Mouse (Mus musculus) retina, embryonic 14.5 days (tissue): ENCODE results near the gene Zfp688.
A peak's percentile ranks its signal among the peaks of the same experiment; 100 is the strongest.
"Not testable (repeated sequence)": the region's sequence is repeated elsewhere in the genome, so short reads cannot be mapped to it uniquely, and the experiment has no call there.

Source experiments
- DNase-seq: peaks from one replicate; pipeline ENCODE4 v3.0.0-alpha.2; 2015; ENCODE audit warnings: low spot score

Zfp688 gene

GRCm38 (mm10) chr7:127406002-127406987, 15.6 kb downstream of the Zfp688 start, which contains the start of gene Zfp764:
Gene Zfp764, minus strand, starts transcription at chr7:127406822.
- DNase-seq = peak; percentile 95

GRCm38 (mm10) chr7:127404101-127404500, 17.8 kb downstream of the Zfp688 start:
- not testable (repeated sequence) for DNase-seq

GRCm38 (mm10) chr7:127402980-127403379, 18.9 kb downstream of the Zfp688 start:
- no peak for DNase-seq

GRCm38 (mm10) chr7:127400355-127400754, 21.5 kb downstream of the Zfp688 start:
- no peak for DNase-seq

- DNase-seq = no peak
Measured at GRCm38 (mm10) chr7:127393944-127394333, 27.9 kb downstream of the Zfp688 start.

- DNase-seq = peak; percentile 100
Measured at GRCm38 (mm10) chr7:127393157-127393943, 28.5 kb downstream of the Zfp688 start, which contains the start of gene E430018J23Rik. Gene E430018J23Rik, minus strand, starts transcription at chr7:127393629.

GRCm38 (mm10) chr7:127392251-127392824, 29.5 kb downstream of the Zfp688 start:
- no peak for DNase-seq

- no peak for DNase-seq
Measured at GRCm38 (mm10) chr7:127391538-127391937, 30.3 kb downstream of the Zfp688 start.

- no peak for DNase-seq
Measured at GRCm38 (mm10) chr7:127390306-127390705, 31.6 kb downstream of the Zfp688 start.

- not testable (repeated sequence) for DNase-seq
Measured at GRCm38 (mm10) chr7:127388201-127388600, 33.7 kb downstream of the Zfp688 start.

GRCm38 (mm10) chr7:127386641-127387392, 35.1 kb downstream of the Zfp688 start, which contains the start of gene 9130019O22Rik:
Gene 9130019O22Rik, minus strand, starts transcription at chr7:127387166.
- peak; percentile 92 for DNase-seq

- not testable (repeated sequence) for DNase-seq
Measured at GRCm38 (mm10) chr7:127385560-127385959, 36.3 kb downstream of the Zfp688 start.

- no peak for DNase-seq
Measured at GRCm38 (mm10) chr7:127378310-127378921, 43.5 kb downstream of the Zfp688 start.

GRCm38 (mm10) chr7:127375271-127376245, 46.3 kb downstream of the Zfp688 start, which contains the start of gene Zfp747:
Gene Zfp747, minus strand, starts transcription at chr7:127376050.
- DNase-seq = peak; percentile 95

- not testable (repeated sequence) for DNase-seq
Measured at GRCm38 (mm10) chr7:127371870-127372269, 50.0 kb downstream of the Zfp688 start.

- no peak for DNase-seq
Measured at GRCm38 (mm10) chr7:127371213-127371612, 50.7 kb downstream of the Zfp688 start.
